Mouse (Mus musculus): Measurements from ENCODE around the gene Srebf2. TPM values are rescaled to one million over a fixed set of nuclear protein-coding genes. Genes with fewer than 3 reads are reported as not detected.

Gene Srebf2
- total and polyA plus RNA-seq, 2 experiments from 2014 or later = 150 to 245 TPM

- DNase-seq (ENCODE audit: low spot score) = no peak
- no peak overlapping the region for H3K27ac ChIP-seq (ENCODE audit: low read depth, low read length)
- no peaks in the 10 kb centered on the region for H3K36me3 ChIP-seq (ENCODE audit: insufficient read depth, low read length)
- H3K9ac ChIP-seq (replicated peaks; ENCODE audit: low read length, poor library complexity, severe bottlenecking) = no peak overlapping the region
- H3K4me1 ChIP-seq (ENCODE audit: insufficient read depth, low read length) = 0 out of 2 replicates have a peak, but pooled peaks cover 3% of the 10 kb centered on the region
- TF ChIP-seq CTCF (IDR thresholded peaks at IDR 0.05) = no peak
- no peak for ATAC-seq (ENCODE audit: low FRiP score)
- H3K4me2 ChIP-seq (ENCODE audit: low read depth, low read length, poor library complexity, severe bottlenecking) = no peak overlapping the region
- WGBS = 77% methylated on average over 9 of the region's 9 CpGs
- no peak overlapping the region for H3K4me3 ChIP-seq (ENCODE audit: low read depth, low read length)
- no peaks in the 10 kb centered on the region for H3K27me3 ChIP-seq (ENCODE audit: insufficient read depth, low read length)
- no peaks in the 10 kb centered on the region for H3K9me3 ChIP-seq (ENCODE audit: low read length)
These were observed 12.5 kb downstream of the Srebf2 start for GRCm38 (mm10) chr15:82159471-82159870.

GRCm38 (mm10) chr15:82160731-82161640 lies 14.0 kb downstream of the Srebf2 start:
- Histone ChIP-seq H3K27ac (ENCODE audit: low read depth, low read length) (no peak overlapping the region), H3K36me3 (ENCODE audit: insufficient read depth, low read length) (no peaks in the 10 kb centered on the region), H3K27me3 (ENCODE audit: insufficient read depth, low read length) (no peaks in the 10 kb centered on the region), H3K4me3 (ENCODE audit: low read depth, low read length) (no peak overlapping the region), H3K9me3 (ENCODE audit: low read length) (no peaks in the 10 kb centered on the region), H3K4me1 (ENCODE audit: insufficient read depth, low read length) (0 out of 2 replicates have a peak, but pooled peaks cover 3% of the 10 kb centered on the region), H3K9ac (replicated peaks; ENCODE audit: low read length, poor library complexity, severe bottlenecking) (no peak overlapping the region), H3K4me2 (ENCODE audit: low read depth, low read length, poor library complexity, severe bottlenecking) (no peak overlapping the region)
- WGBS = 85% methylated on average over 11 of the region's 11 CpGs
- DNase-seq (ENCODE audit: low spot score) (no peak), ATAC-seq (ENCODE audit: low FRiP score) (no peak)
- no peak for TF ChIP-seq CTCF (IDR thresholded peaks at IDR 0.05)

- ATAC-seq (ENCODE audit: low FRiP score) (no peak), DNase-seq (ENCODE audit: low spot score) (no peak)
- Histone ChIP-seq H3K4me1 (ENCODE audit: insufficient read depth, low read length) (0 out of 2 replicates have a peak, but pooled peaks cover 3% of the 10 kb centered on the region), H3K9me3 (ENCODE audit: low read length) (no peaks in the 10 kb centered on the region), H3K27ac (ENCODE audit: low read depth, low read length) (no peak overlapping the region), H3K4me2 (ENCODE audit: low read depth, low read length, poor library complexity, severe bottlenecking) (no peak overlapping the region), H3K36me3 (ENCODE audit: insufficient read depth, low read length) (no peaks in the 10 kb centered on the region), H3K27me3 (ENCODE audit: insufficient read depth, low read length) (no peaks in the 10 kb centered on the region), H3K9ac (replicated peaks; ENCODE audit: low read length, poor library complexity, severe bottlenecking) (no peak overlapping the region), H3K4me3 (ENCODE audit: low read depth, low read length) (no peak overlapping the region)
- 86% methylated on average over 12 of the region's 12 CpGs for WGBS
- TF ChIP-seq CTCF (IDR thresholded peaks at IDR 0.05) = no peak
These were observed 15.1 kb downstream of the Srebf2 start for GRCm38 (mm10) chr15:82161965-82162600.

- H3K9ac ChIP-seq (replicated peaks; ENCODE audit: low read length, poor library complexity, severe bottlenecking) = no peak overlapping the region
- ATAC-seq (ENCODE audit: low FRiP score) (no peak), DNase-seq (ENCODE audit: low spot score) (no peak)
- no peaks in the 10 kb centered on the region for H3K36me3 ChIP-seq (ENCODE audit: insufficient read depth, low read length)
- no peak overlapping the region for H3K27ac ChIP-seq (ENCODE audit: low read depth, low read length)
- no peaks in the 10 kb centered on the region for H3K9me3 ChIP-seq (ENCODE audit: low read length)
- no peak overlapping the region for H3K4me3 ChIP-seq (ENCODE audit: low read depth, low read length)
- no peak overlapping the region for H3K4me2 ChIP-seq (ENCODE audit: low read depth, low read length, poor library complexity, severe bottlenecking)
- no peak for TF ChIP-seq CTCF (IDR thresholded peaks at IDR 0.05)
- WGBS = 86% methylated on average over 10 of the region's 10 CpGs
- no peaks in the 10 kb centered on the region for H3K27me3 ChIP-seq (ENCODE audit: insufficient read depth, low read length)
- peaks cover 7% of the 10 kb centered on the region; the same call in 1 of the 2 replicates for H3K4me1 ChIP-seq (ENCODE audit: insufficient read depth, low read length)
These were observed 16.5 kb downstream of the Srebf2 start for GRCm38 (mm10) chr15:82163356-82164060.

GRCm38 (mm10) chr15:82164061-82164399 lies 17.0 kb downstream of the Srebf2 start:
- Histone ChIP-seq H3K9ac (replicated peaks; ENCODE audit: low read length, poor library complexity, severe bottlenecking) (no peak overlapping the region), H3K9me3 (ENCODE audit: low read length) (no peaks in the 10 kb centered on the region), H3K4me3 (ENCODE audit: low read depth, low read length) (no peak overlapping the region), H3K36me3 (ENCODE audit: insufficient read depth, low read length) (no peaks in the 10 kb centered on the region), H3K4me1 (ENCODE audit: insufficient read depth, low read length) (peaks cover 7% of the 10 kb centered on the region; the same call in 1 of the 2 replicates), H3K27ac (ENCODE audit: low read depth, low read length) (no peak overlapping the region), H3K4me2 (ENCODE audit: low read depth, low read length, poor library complexity, severe bottlenecking) (no peak overlapping the region), H3K27me3 (ENCODE audit: insufficient read depth, low read length) (no peaks in the 10 kb centered on the region)
- TF ChIP-seq CTCF (IDR thresholded peaks at IDR 0.05) = no peak
- ATAC-seq (ENCODE audit: low FRiP score) (no peak), DNase-seq (ENCODE audit: low spot score) (no peak)
- 50% methylated on average over 4 of the region's 4 CpGs for WGBS

All from midbrain, postnatal 0 days (tissue).